Mouse (Mus musculus) limb, embryonic 11.5 days (tissue): Measurements from ENCODE around the gene Ddx46. TPM values are rescaled to one million over a fixed set of nuclear protein-coding genes. Genes with fewer than 3 reads are reported as not detected.

Source experiments
- ATAC-seq: fragments of 200-750 bp; cut with Nextera tagmentation; 2 replicates; pipeline ENCODE4 v1.8.0; 2017; ENCODE audit warnings: low read depth; ENCODE audit not compliant: insufficient number of reproducible peaks, low FRiP score, low TSS enrichment
- DNase-seq: peaks from one replicate; pipeline ENCODE4 v3.0.0-alpha.2; 2015; ENCODE audit warnings: low spot score
- H3K27ac ChIP-seq: fragments of 300-500 bp; sonication (generic); replicated peaks from 2 replicates; pipeline ENCODE4 v1.5.1; 2014; ENCODE audit warnings: low read depth, mild to moderate bottlenecking, low read length
- H3K27me3 ChIP-seq: fragments of 300-500 bp; sonication (generic); 2 replicates; pipeline ENCODE4 v1.6.1; 2014; ENCODE audit warnings: mild to moderate bottlenecking, low read length, mixed read lengths; ENCODE audit not compliant: control insufficient read depth, insufficient read depth
- H3K36me3 ChIP-seq: fragments of 300-500 bp; sonication (generic); 2 replicates; pipeline ENCODE4 v1.6.1; 2014; ENCODE audit warnings: mild to moderate bottlenecking, low read length, moderate library complexity, mixed read lengths; ENCODE audit not compliant: control insufficient read depth, insufficient read depth
- H3K4me1 ChIP-seq: fragments of 300-500 bp; sonication (generic); 2 replicates; pipeline ENCODE4 v1.6.1; 2014; ENCODE audit warnings: low read length, mixed read lengths; ENCODE audit not compliant: control insufficient read depth, insufficient read depth
- H3K4me2 ChIP-seq: fragments of 300-500 bp; sonication (generic); 2 replicates; pipeline ENCODE4 v1.6.1; 2014; ENCODE audit warnings: low read depth, mild to moderate bottlenecking, moderate library complexity; ENCODE audit not compliant: severe bottlenecking
- H3K4me3 ChIP-seq: fragments of 300-500 bp; sonication (generic); 2 replicates; pipeline ENCODE4 v1.5.1; 2014; ENCODE audit warnings: low read depth, low read length
- H3K9ac ChIP-seq: fragments of 300-500 bp; sonication (generic); 2 replicates; pipeline ENCODE4 v1.6.1; 2014; ENCODE audit warnings: mild to moderate bottlenecking, low read length
- H3K9me3 ChIP-seq: fragments of 300-500 bp; sonication (generic); 2 replicates; pipeline ENCODE4 v1.6.1; 2016; ENCODE audit warnings: low read length; ENCODE audit not compliant: control insufficient read depth
- WGBS: fragments of 180-500 bp; shearing (Covaris S2); extraction: QIAGEN DNeasy Blood & Tissue Kit; methylation state at CpG from one replicate; pipeline ENCODE4 v1.1.7; 2014; 5-methylcytosine and 5-hydroxymethylcytosine counted together
- polyA plus RNA-seq: library from polyadenylated mRNA; unstranded; fragments of >200 nt; fragmentation: Nextera tagmentation; extraction: Ambion mirVana; gene quantifications from 2 replicates; pipeline ENCODE4 v1.2.1, GENCODE M21; 2014

The Ddx46 gene
- polyA plus RNA-seq, 1 experiment from 2014 or later, result 60.8 TPM

DNA sequence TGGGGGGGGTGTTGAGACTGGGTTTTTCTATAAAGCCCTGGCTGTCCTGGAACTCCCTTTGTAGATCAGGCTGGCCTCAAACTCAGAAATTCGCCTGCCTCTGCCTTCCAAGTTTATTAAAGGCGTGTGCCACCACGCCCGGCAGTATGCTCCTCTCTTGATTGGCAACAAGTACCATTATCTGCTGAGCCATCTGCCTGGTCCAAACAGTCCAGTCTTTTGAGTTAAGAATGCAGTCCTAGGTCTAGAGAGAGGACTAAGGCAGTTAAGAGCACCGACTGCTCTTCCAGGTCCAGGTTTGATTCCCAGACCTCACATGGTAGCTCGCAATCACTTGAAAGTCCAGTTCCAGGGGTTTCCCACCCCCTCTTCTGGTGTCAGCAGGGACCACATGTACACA is 16.2 kb downstream of the Ddx46 start:
- WGBS, result 95% methylated on average over 6 of the region's 6 CpGs
- Histone ChIP-seq H3K4me1 (no peaks in the 10 kb centered on the region), H3K9me3 (no peaks in the 10 kb centered on the region), H3K27me3 (no peaks in the 10 kb centered on the region), H3K36me3 (peaks cover 23% of the 10 kb centered on the region; the same call in 1 of the 2 replicates), H3K9ac (no peak overlapping the region), H3K4me3 (no peak overlapping the region), H3K4me2 (no peak overlapping the region), H3K27ac (no peak overlapping the region)
- no peak for ATAC-seq
- DNase-seq, result no peak

DNA sequence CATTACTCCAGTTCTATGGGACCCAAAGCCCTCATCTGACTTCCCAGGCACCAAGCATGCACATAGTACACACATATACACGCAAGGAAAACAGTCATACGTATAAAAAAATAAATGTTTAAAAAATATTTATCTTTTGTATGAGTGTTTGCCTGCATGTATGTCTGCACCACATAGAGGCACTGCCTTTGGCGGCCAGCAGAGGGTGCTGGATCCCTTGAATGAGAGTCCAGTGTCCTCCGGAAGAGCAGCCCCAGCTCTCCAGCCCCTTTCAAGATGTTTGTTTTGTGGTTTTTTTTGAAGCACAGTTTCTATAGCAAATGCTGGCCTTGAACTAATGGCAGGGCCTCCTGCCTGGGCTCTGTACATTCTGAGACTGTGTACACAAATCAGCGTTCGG is 33.7 kb downstream of the Ddx46 start:
- H3K4me2 ChIP-seq, result no peak overlapping the region
- no peaks in the 10 kb centered on the region for H3K9me3 ChIP-seq
- peak; percentile 72 for DNase-seq
- WGBS, result 84% methylated on average over 6 of the region's 6 CpGs
- H3K9ac ChIP-seq, result no peak overlapping the region
- no peak overlapping the region for H3K4me3 ChIP-seq
- H3K27ac ChIP-seq, result no peak overlapping the region
- ATAC-seq, result no peak
- peaks cover 49% of the 10 kb centered on the region for H3K36me3 ChIP-seq
- H3K27me3 ChIP-seq, result no peaks in the 10 kb centered on the region
- no peaks in the 10 kb centered on the region for H3K4me1 ChIP-seq

DNA sequence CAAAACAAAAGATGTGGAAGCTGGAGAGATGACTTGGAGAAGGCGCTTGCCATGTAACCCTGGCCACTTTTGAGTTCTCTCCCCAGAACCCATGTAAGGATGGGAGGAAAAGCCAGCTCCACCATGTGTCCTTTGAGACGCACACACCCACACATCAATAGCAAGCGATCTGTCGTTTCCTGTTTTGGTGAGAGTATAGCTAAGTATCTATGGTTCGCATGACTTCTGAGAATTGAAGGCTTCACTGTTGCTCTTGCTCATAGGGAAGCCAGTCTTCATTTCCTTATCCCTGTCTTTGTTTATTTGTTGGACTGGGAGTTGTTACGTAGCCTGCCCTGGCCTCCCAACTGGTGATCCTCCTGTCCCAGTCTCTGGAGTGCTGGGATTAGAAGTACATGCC is 37.9 kb downstream of the Ddx46 start:
- Histone ChIP-seq H3K4me3 (no peak overlapping the region), H3K36me3 (peaks cover 45% of the 10 kb centered on the region), H3K4me1 (no peaks in the 10 kb centered on the region), H3K27me3 (no peaks in the 10 kb centered on the region), H3K27ac (no peak overlapping the region), H3K9ac (no peak overlapping the region), H3K9me3 (no peaks in the 10 kb centered on the region), H3K4me2 (no peak overlapping the region)
- ATAC-seq (no peak), DNase-seq (no peak)
- WGBS, result 88% methylated on average over 6 of the region's 6 CpGs

DNA sequence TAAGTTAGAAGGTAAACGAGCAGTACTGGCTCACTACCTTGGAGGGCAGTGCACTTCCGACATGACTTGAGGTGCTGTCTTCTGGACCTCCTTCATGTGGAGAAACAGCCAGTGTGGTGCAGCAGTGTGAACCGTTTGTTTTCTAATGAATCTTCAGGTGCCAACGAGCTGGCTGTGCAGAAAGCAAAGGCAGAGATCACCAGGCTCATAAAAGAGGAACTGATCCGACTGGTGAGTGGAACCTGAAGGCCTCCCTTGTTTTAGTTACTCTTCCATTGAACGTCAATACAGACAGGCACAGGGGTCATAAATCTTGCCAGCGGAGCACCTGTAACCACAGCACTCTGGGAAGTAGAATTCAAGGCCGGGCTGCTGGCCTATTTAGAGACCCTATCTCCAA is 42.5 kb downstream of the Ddx46 start:
- H3K9ac ChIP-seq, result no peak overlapping the region
- H3K4me1 ChIP-seq, result no peaks in the 10 kb centered on the region
- 78% methylated on average over 8 of the region's 8 CpGs for WGBS
- no peak for DNase-seq
- no peaks in the 10 kb centered on the region for H3K9me3 ChIP-seq
- no peak overlapping the region for H3K4me3 ChIP-seq
- ATAC-seq, result no peak
- no peaks in the 10 kb centered on the region for H3K27me3 ChIP-seq
- H3K4me2 ChIP-seq, result no peak overlapping the region
- H3K27ac ChIP-seq, result no peak overlapping the region
- peaks cover 25% of the 10 kb centered on the region for H3K36me3 ChIP-seq

DNA sequence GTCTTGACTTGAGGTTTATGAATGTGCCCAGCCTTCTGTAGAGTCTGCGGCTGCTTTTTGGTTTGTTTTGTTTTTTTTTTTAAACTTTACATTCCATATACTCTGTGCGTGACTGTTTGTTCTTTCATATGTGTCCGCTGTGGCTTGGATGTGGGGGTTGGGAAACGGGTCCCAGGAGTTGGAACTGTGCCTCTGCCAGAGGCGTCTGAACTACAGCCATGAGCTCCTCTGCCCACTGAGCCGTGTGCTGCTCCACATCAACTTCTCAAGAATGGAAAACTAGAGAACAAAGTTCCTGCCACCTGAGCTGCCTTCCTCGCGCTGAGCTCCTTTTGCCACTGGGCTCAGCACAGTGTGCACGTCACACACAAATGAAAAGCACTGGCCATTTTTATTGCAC is 47.4 kb downstream of the Ddx46 start:
- Histone ChIP-seq H3K9me3 (no peaks in the 10 kb centered on the region), H3K36me3 (peaks cover 8% of the 10 kb centered on the region)
- no peak for DNase-seq

DNA sequence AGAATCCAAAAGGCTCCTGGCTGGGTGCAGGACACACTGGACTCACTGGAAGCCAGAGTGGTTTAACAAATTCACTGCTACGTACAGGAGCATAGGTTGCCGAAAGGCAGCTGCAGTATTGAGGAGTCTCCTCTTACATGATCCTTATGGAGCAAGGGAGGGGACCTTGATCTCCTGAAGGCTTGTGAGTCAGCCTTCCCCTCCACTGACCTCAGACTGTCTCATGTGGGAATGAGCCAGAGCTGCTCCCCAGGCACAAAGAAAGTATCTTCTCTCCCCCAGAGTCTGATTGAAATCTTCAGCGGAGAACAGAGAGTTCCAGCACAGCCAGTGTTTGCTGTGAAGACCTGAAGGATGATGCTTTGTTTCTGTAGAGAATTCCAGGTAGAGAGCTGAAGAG is 48.8 kb downstream of the Ddx46 start:
- no peak overlapping the region for H3K9ac ChIP-seq
- DNase-seq (no peak), ATAC-seq (no peak)
- peaks cover 6% of the 10 kb centered on the region; the same call in 1 of the 2 replicates for H3K4me1 ChIP-seq
- no peak overlapping the region for H3K4me3 ChIP-seq
- 0 out of 2 replicates have a peak, but pooled peaks cover 3% of the 10 kb centered on the region for H3K36me3 ChIP-seq
- no peaks in the 10 kb centered on the region for H3K9me3 ChIP-seq
- WGBS, result 92% methylated on average over 3 of the region's 3 CpGs
- no peak overlapping the region for H3K27ac ChIP-seq
- no peaks in the 10 kb centered on the region for H3K27me3 ChIP-seq
- H3K4me2 ChIP-seq, result no peak overlapping the region; the same call in 1 of the 2 replicates

More for the DNA sequence above, 47.4 kb downstream of the Ddx46 start:
- Histone ChIP-seq H3K9ac (no peak overlapping the region), H3K27ac (no peak overlapping the region), H3K27me3 (no peaks in the 10 kb centered on the region), H3K4me1 (no peaks in the 10 kb centered on the region), H3K4me3 (no peak overlapping the region), H3K4me2 (no peak overlapping the region)
- no peak for ATAC-seq
- 93% methylated on average over 9 of the region's 9 CpGs for WGBS

DNA sequence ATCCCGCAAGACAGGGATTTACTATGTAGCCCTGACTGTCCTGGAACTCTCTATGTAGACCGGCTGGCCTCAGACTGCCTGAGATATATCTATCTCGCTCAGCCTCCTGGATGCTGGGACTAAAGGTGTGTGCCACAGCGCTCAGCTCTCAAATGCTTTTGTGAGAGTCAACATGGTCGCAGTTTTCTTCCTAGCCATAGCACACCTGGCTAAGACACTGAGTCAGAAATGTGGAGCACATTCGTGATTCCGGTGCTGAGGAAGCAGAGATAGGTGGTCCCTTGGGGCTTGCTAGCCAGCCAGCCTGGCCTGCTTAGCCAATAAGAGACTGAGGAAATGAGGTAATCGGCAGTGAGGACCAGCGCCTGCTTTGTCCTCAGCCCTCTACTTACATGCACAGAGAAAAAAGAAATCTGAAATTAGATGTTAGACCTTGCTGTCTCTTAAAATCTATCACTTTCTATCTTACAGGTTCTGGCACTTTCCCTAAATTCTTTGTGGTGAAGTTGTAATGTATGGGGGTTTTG is 51.3 kb downstream of the Ddx46 start:
- DNase-seq, result no peak
- WGBS, result 79% methylated on average over 9 of the region's 9 CpGs
- H3K9ac ChIP-seq, result no peak overlapping the region
- H3K4me1 ChIP-seq, result peaks cover 6% of the 10 kb centered on the region; the same call in 1 of the 2 replicates
- no peaks in the 10 kb centered on the region for H3K36me3 ChIP-seq
- no peak for ATAC-seq
- H3K4me2 ChIP-seq, result no peak overlapping the region
- no peak overlapping the region for H3K4me3 ChIP-seq
- no peak overlapping the region for H3K27ac ChIP-seq
- H3K27me3 ChIP-seq, result no peaks in the 10 kb centered on the region
- H3K9me3 ChIP-seq, result no peaks in the 10 kb centered on the region

DNA sequence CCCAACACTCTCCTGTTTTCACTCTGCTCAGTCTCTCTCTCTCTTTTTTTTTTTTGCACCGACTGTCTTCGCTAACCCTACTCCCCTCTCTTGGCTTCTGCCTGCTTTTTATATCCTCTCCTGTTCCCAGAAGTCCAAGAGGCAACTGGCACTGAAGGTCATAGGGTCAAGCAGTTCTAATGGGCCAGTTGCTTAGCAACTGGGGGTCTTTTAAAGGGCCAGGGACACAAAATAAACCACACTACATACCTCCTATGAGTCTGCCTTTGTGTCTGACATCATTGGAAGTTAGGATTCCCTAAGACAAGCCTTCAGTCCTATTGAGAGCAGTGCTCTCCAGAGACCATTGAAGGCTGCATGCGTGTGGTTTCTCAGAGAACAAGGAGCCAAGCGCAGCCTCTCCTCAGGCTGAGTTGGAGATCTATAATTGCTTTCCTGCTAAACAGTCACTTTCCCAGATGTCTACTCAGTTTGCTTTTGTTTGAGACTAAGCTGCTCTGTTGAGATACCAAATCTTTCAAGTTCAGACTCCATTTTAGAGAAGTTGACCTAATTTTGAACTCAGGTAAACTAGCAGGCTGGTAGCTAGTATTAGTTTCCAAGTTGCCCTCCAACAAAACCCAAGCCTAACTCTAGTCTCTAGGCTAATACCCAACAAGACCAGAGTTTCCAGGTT is 53.2 kb downstream of the Ddx46 start:
- H3K9ac ChIP-seq, result 0 out of 2 replicates have a peak overlapping the region, but pooled peaks have one; percentile 32
- H3K9me3 ChIP-seq, result no peaks in the 10 kb centered on the region
- no peaks in the 10 kb centered on the region for H3K36me3 ChIP-seq
- H3K4me3 ChIP-seq, result no peak overlapping the region
- H3K4me2 ChIP-seq, result no peak overlapping the region
- H3K4me1 ChIP-seq, result peaks cover 6% of the 10 kb centered on the region; the same call in 1 of the 2 replicates
- no peaks in the 10 kb centered on the region for H3K27me3 ChIP-seq
- 30% methylated on average over 4 of the region's 4 CpGs for WGBS
- DNase-seq (no peak), ATAC-seq (no peak)
- no peak overlapping the region for H3K27ac ChIP-seq
